Mouse (Mus musculus): ENCODE data around the gene Rpl35. TPM values are rescaled to one million over a fixed set of nuclear protein-coding genes. Genes with fewer than 3 reads are reported as not detected.
A peak's percentile ranks its signal among the peaks of the same experiment; 100 is the strongest.

Gene Rpl35
- total RNA-seq, 4 experiments from 2014 or later = 299 to 346 (median 322) TPM

- DNase-seq (ENCODE audit: low spot score) = peak; percentile 90
Measured at GRCm38 (mm10) chr2:38997386-38998374, 7.7 kb downstream of the Rpl35 start, which contains the start of gene Wdr38. Gene Wdr38, plus strand, starts transcription at chr2:38997476.

GRCm38 (mm10) chr2:38992452-38992851 is 13.0 kb downstream of the Rpl35 start:
- no peak for DNase-seq (ENCODE audit: low spot score)

- DNase-seq (ENCODE audit: low spot score) = no peak
Measured at GRCm38 (mm10) chr2:38992004-38992403, 13.4 kb downstream of the Rpl35 start.

GRCm38 (mm10) chr2:38988929-38989328 is 16.5 kb downstream of the Rpl35 start:
- no peak for DNase-seq (ENCODE audit: low spot score)

GRCm38 (mm10) chr2:38987803-38988510 is 17.5 kb downstream of the Rpl35 start:
- no peak for DNase-seq (ENCODE audit: low spot score)

DNA sequence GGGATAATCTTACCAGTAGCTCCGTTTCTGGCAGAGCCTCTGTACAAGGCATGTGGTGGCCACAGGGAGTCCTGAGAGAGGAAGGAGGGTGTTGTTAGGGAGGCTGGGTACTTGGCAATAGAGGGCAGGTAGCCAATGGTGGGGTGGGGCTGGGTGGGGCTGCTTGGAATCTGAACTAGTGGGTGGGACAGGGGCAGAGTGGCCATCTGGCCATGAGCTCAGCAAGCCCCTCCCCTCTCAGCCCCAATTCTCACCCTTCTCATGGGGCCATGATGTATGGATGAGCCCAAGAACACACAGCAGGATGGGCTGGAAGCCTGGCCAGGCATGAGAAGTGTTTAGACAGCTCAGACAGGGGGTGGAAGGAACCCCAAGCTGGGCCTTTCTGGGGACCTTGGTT is 18.1 kb downstream of the Rpl35 start:
- no peak for DNase-seq (ENCODE audit: low spot score)

GRCm38 (mm10) chr2:38986580-38986979 is 18.8 kb downstream of the Rpl35 start:
- peak; percentile 80 for DNase-seq (ENCODE audit: low spot score)

- no peak for DNase-seq (ENCODE audit: low spot score)
Measured at GRCm38 (mm10) chr2:38983456-38983855, 22.0 kb downstream of the Rpl35 start.

GRCm38 (mm10) chr2:38977837-38978236 is 27.6 kb downstream of the Rpl35 start:
- DNase-seq (ENCODE audit: low spot score) = no peak

GRCm38 (mm10) chr2:38975941-38976805 is 29.3 kb downstream of the Rpl35 start:
- DNase-seq (ENCODE audit: low spot score) = no peak

- DNase-seq (ENCODE audit: low spot score) = no peak
Measured at GRCm38 (mm10) chr2:38975181-38975580, 30.2 kb downstream of the Rpl35 start.

DNA sequence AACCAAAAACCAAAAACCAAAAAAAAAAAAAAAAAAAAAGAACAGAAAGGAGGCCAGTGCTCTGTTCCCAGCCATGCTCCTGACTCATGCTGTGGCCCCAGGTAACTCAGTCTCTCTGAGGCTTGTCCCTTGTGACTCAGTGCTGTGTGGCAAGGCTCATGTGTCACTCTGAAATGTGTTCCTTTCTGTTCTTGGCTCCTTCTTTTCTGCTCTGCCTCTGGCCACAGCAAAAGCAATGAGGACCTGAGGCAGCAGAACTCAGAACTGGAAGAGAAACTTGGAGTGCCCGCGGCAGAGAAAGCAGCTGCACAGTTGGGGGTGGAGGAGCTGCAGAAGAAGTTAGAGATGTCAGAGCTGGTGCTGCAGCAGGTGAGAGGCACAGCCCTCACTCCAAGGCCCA is 31.3 kb downstream of the Rpl35 start:
- DNase-seq (ENCODE audit: low spot score) = no peak

GRCm38 (mm10) chr2:38973701-38974100 is 31.7 kb downstream of the Rpl35 start:
- no peak for DNase-seq (ENCODE audit: low spot score)

DNA sequence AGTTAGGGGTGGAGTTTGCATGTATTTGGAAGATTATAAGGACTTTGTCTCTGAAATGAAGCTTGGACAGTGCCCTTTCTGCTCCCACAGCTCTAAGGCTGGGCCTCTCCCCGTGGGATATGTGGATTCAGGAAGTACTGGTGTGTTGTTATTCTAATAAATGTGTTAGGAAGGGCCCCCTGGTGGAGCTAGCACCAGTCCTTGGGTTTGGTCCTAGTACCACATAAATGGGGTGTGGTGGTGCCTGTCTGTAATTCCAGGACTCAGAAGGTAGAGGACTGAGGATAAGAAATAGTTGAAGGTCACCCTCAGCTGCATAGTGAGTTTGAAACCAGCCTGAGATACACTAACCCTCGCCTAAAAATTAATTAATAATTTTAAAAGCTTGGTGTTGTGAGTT is 32.2 kb downstream of the Rpl35 start:
- no peak for DNase-seq (ENCODE audit: low spot score)

GRCm38 (mm10) chr2:38970057-38970456 is 35.4 kb downstream of the Rpl35 start:
- no peak for DNase-seq (ENCODE audit: low spot score)

GRCm38 (mm10) chr2:38969650-38970049 is 35.8 kb downstream of the Rpl35 start:
- no peak for DNase-seq (ENCODE audit: low spot score)

DNA sequence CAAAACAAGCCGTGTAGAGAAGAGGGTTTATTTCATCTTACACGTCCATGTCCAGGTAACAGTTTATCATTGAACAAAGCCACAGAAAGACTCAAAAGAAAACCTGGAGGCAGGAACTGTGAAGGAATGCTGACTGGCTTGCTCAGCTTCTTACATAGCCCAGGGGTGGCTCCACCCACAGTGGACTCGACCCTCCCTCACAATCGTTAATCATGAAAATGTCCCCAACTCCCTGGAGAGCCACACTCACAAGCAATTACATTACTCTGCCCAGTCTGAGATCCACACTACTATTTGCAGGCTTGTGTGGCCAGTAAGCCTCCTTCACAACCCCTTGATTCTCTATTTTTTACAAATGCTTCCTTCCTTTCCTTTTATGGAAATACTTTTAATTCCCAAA is 41.2 kb downstream of the Rpl35 start:
- DNase-seq (ENCODE audit: low spot score) = no peak

DNA sequence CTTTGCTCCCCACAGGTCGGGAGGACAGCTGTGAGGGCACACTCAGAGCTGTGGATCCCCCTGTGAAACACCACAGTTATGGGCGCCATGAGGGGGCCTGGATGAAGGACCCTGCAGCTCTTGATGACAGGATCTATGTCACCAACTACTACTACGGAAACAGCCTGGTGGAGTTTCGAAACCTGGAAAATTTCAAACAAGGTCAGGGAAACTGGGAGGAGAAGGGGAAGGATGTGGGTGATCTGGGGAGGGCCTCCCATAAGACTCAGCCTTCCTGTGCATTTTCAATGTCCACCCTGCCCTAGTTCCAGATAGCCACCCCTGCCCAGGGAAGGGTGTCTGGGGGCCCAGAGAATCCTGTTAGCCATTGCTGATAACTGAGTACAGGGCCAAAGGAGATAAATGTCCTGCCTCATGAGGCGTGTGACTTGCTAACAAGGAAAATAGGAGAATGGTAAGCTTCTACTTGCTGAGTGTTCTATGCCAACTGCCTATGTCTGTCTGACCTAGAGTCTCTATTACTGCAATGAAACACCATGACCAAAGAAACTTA is 47.7 kb downstream of the Rpl35 start:
- no peak for DNase-seq (ENCODE audit: low spot score)

- DNase-seq (ENCODE audit: low spot score) = no peak
Measured at GRCm38 (mm10) chr2:38956062-38956461, 49.4 kb downstream of the Rpl35 start.

GRCm38 (mm10) chr2:38953152-38953883 is 52.1 kb downstream of the Rpl35 start:
- peak; percentile 76 for DNase-seq (ENCODE audit: low spot score)

Data from heart, adult 8-10 months (tissue).